Mouse (Mus musculus): ENCODE data around the gene Aloxe3.

The Aloxe3 gene

DNA sequence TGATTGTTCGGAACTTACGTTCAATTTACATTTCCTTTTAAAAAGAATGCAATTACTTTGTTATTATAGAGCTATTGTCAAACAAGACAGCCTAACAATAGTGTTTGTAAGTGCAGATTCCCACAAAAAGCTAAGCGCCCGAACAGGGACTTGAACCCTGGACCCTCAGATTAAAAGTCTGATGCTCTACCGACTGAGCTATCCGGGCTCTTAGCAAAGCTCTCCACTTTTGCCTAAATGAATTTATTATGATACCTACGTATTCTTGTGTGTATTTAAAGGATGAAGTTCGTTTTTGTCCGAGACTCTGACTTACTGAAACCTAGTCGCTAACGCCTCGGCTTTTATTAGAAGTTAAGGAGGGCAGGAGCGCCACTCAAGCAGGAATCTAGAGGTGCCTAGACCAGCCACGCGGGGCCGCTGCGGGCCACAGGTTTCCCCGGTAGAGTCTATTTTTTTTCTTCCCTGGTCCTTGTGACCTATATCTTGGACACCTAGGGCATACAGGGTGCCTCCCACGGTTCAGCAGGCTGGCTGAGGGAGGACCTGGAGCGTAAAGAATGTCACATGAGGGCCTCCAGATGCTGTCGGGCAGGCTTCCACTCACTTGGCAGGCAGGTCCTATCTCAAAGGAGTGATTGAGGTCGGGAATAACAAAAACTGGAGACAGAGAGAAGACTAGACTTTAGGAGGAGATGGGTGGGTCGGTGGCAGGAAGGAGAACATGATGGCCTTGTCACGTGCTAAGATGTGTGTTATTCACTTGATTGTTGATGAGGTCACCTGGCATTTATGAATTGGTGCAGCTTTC, 450 bp upstream of the Aloxe3 start:
- DNase-seq = peak; percentile 83

DNA sequence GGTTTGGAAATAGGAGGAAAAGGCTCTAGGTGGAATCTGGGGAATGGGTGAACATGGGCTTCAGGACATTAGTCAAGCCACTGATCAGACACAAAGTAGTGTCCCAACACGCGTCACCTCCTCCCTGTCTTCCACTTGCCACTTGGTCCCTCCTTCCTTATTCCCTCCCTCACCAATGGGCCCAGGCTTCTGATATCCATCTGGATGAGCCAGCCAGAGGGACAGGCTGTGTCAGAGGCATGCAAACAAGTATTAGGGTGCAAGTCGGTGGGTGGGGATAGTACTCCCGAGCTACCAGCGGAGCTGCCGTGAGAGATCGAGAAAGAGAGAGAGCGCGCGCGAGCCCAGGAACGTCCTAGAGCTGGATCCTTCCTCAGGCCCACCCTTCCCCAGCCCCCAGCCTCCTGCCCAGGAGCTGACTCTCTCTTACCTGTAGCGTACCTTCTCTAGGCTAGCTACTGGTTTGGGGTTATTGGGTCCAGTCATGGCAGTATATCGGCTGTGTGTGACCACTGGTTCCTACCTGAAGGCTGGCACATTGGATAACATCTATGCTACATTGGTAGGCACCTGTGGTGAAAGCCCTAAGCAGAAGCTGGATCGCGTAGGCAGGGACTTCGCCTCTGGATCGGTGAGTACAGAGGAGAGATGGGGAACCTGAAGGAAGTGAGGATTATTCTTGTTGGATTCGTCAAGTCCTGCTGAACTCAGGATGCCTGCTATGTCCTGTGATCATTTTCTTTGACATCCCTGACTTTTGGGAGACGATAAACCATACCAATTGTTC, 416 bp downstream of the Aloxe3 start:
- DNase-seq = peak; percentile 53

DNA sequence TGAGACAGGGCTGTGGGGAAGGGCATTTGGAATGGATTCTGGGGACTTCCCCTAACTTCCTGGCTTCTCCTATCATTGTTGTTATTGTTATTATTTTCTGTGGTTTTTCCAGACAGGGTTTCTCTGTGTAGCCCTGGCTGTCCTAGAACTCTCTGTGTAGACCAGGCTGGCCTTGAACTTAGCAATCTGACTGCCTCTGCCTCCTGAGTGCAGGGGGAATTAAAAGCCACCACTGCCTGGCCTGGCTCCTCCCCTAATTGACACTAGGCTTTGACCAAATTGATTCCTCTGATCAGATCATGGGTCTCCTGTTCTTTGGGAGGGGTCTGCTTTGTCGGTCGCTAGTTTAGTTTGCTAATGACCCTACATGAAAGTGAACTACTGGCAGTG, 1.0 kb downstream of the Aloxe3 start:
- no peak for DNase-seq

DNA sequence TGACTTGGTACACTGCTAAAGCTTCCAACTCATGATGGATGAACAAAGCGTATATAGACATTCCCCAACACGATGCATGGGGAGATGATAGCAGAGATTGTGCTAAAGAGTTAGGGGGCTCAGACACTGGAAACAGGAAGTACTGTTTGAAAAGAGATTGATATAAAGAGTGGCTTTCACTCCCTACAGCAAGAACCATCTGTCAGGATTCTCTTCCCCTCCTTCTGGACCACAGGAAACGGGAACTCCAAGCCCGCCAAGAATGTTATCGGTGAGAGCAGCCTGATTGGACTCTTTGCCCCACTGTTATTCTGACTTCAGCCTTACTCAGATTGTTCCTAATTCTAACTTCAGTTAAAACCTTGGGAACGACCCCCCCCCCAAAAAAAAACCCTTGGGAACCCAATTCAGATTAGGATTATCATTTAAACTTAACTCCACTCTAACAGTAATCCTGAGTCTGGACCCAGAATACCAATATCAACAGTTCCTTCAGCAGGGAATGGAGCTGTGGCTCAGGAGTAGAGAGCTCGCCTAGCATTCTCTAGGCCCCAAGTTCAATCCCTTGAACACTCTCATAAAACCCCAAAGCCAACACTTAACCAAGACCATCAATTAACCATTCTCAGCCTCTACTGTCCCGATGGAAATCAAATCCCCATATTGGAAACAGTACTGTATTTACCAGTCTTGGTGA, 2.9 kb downstream of the Aloxe3 start:
- no peak for DNase-seq

DNA sequence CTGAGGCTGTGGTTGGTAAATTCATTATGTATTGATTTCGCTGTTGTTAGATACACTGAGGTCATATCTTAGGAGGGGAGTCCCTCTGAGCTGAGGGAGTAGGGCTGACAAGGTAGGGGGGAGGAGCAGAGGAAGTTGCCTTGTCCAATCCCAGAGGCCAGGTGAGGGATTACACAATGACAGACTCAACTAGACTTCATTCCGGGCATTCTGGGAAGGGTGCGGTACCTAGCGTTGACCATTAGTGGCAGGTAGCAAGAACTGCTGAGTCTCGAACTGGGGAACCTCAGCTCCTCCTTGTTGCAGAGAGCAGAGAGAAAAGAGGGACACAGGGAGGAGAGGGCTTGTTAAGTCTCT, 7.8 kb downstream of the Aloxe3 start:
- no peak for DNase-seq

DNA sequence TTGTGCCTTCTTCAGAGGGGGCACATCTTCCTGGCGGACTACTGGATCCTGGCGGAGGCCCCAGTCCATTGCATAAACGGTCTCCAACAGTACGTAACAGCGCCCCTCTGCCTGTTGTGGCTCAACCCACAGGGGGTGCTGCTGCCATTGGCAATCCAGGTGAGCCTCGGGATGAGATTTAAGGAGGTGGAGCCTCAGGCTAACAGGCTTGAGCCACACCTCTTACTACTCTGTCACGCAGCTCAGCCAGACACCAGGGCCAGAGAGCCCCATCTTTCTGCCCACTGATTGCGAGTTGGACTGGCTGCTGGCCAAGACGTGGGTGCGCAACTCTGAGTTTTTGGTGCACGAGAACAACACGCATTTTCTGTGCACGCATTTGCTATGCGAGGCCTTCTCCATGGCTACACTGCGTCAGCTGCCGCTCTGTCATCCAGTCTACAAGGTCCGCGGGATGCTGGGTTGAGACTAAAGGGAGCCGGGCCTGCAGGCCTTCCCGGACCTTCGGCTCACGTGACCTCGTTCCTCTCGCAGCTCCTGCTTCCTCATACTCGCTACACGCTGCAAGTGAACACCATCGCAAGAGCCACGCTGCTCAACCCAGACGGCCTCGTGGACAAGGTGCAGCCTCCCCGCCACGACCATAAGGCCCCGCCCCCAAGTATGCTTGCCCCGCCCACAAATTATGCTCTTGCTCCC, 8.4 kb downstream of the Aloxe3 start:
- DNase-seq = peak; percentile 72

DNA sequence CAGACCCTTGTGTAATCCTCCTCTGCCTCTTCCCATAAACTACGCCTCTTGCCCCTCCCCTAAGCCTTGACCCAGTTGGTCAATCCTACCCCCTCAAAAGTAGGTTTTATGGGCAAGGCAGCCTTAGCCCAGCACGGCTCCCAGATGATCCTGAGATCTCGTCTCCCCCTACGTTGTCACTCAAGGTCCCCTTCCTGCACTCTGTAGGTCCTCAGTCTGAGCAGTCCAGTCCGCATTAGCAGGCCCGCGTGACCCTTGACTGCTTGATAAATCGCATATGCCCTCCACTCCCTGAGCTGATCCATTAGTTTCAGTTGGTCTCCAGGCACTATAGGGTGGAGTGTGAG, 8.9 kb downstream of the Aloxe3 start:
- DNase-seq = no peak

DNA sequence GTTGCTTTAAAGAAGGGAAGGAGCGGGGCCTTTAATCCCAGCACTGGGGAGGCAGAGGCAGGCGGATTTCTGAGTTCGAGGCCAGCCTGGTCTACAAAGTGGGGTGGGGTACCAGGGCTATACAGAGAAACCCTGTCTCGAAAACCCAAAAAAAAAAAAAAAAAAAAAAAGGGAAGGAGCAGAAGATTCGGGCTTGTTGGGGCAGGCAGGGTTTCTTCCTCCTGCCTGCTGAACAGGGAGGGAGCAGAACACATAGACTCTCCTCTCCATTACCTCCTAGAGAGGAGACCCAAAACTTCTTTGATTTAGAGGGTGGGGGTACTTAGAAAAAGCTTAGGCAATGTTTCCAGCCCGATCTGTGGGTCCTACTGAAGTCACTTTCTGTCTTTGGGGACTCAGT, 9.7 kb downstream of the Aloxe3 start:
- DNase-seq = no peak

DNA sequence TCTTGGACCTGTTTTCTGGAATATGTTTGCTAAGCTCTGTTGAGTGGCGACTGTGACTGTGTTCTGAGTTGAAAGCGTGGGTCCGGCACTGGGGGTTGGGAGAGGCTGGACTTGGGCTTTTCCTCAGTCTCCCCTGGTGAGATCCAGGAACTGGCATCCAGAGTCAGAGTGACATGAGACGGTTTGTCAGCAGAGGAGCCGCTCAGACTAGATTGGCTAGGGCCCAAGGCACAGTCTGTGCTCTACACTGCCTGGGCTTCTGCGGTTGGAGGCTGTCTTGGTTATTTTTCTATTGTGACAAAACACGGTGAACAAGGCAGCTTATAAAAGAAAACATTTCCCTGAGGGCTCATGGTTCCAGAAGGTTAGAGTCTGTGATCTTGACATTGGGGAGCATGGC, 21.9 kb downstream of the Aloxe3 start:
- DNase-seq = no peak

DNA sequence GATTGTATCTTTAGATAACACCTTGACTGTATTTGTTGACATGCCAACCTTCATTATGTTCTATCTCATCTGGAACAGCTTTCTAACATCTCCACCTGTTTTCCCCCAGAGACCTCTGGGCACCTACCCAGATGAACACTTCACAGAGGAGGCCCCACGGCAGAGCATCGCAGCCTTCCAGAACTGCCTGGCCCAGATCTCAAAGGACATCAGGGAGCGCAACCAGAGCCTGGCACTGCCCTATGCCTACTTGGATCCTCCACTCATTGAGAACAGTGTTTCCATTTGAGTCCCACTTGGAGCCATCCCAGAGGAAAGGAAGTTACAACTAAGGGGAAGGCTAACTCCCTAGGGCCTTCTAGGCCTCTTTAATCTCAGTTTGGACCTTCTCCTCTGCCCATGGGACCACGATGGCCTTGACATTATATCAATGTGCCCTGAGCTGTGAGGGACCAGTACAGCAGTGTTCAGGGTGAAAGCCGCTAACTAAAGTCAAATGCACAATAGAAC, 22.8 kb downstream of the Aloxe3 start:
- no peak for DNase-seq

DNA sequence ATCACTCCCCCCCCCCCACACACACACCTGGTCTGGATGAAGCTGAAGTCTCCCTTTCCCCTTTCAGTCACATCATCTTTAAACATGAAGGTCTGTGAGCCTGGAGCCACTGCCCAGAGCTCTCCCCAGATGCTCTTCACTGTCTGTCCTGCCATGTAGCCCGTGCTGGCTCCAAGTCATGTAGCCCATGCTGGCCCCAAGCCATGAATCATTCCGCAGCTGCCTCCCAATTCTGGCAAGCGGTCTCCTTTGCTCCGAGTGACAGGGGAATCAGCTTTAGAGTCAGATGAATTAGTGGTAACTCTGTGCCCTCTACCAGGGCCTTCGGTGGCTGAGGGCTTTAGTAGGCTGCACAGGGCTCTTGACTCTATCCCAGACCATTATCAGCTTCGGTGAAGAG, 24.0 kb downstream of the Aloxe3 start:
- no peak for DNase-seq

DNA sequence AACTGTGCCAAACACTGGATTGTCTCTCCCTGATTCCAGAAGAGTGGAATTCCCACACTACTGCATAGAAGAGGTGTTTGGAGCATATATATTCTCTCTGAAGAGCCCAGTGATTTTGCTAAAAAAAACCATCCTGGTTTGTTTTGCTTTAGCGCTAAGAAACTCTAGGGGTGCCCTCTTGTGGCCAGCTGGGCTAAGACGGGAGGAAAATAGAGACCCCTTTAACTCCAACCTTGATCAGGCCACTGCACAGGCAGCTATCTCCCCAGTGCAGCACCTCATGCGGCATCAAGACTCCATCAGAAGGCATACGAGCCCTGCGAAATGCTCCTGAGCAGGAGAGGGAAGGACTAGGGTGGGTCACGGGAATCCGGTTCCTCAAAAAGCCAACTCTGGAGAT, 24.7 kb downstream of the Aloxe3 start:
- peak; percentile 90 for DNase-seq

DNA sequence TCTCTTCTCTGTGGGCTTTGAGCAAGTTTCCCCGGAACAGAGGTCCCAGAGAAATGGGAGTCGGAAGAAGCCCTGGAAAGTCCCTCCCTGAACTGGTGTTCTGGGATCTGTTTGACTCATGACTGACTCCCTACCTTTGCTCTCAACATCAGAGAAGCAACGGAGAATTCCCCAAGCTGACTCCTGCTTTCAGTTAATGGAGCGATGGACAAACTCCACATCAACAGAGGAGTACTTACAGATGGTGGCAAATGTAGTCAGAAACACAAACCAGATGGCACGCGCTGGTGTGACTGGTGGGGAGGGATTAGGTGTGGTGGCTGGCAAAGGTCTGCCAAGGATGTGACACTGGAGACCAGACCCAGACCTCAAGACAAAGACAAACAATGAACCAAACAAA, 25.3 kb downstream of the Aloxe3 start:
- DNase-seq = no peak

DNA sequence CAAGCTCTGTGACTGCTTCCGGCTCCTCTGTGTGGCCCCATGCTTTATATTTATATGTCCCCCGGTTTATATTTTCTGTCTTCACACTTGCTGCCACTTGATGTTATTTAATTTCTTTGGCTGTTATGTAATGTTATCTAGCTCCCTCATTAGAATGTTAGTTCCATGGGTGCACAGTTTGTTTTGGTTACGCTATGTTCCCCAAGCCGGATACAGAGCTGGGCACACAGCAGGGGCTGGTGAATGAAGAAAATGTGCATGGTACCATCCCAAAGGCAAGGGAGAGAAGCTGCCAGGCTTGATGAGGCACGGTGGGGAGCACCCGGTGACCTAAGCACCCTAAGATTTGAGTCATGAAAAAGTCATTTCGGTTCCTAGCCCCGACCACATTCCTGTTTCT, 28.1 kb downstream of the Aloxe3 start:
- DNase-seq = no peak

DNA sequence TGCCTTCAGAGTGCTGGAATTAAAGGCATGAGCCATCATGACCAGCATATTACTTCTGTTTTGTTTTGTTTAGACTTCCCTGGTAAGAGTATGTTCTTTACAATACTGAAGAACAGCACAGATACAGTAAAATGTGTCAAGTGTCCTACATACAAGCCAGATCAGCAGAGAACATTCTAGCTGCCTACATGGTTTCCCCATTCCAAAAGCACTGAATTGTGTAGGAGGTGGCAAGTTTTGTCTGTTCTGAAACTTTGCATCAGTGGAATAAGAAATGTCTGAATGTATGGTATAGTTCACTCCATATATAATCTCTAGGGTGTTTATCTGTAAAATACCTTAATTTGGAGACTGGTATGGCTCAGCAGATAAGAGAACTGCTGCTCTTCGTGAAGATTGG, 29.7 kb downstream of the Aloxe3 start:
- DNase-seq = no peak

DNA sequence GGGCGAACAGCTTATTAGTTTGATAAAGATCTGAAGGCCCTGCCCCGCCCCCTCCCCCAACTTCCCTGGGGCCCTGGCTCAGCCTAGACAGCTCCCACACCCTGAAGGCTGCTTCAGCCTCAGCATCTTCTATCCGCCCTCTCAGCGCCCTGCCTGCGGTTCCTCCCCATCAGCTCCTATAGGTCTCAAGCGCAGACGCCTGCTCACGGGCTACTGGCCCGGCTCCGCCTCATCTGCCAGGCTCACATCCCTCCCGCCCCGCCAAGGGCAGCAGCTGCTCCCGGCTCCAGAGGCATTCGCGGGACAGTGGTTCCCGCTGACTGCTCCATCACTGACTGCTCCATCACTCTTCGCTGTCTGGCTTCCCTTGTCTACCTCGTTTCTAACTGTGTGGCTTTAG, 31.1 kb downstream of the Aloxe3 start, which contains the start of gene Alox12b:
Gene Alox12b, plus strand, starts transcription at position 190 of the 400 bp plus-strand sequence.
- peak; percentile 25 for DNase-seq

DNA sequence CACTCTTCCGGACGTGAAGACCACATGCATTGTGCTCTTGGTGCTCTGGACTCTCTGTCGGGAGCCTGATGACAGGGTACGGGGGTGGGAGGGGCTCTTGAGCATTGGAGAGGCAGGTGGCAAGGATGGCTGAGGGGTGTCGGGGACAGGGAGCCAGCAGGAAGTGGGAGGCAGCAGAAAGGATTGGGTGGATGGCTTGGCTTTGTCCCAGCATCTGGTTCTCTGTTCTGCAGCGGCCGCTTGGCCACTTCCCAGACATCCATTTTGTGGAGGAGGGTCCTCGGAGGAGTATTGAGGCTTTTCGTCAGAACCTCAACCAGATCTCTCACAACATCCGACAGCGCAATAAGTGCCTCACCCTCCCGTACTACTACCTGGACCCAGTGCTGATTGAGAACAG, 43.6 kb downstream of the Aloxe3 start:
- no peak for DNase-seq

DNA sequence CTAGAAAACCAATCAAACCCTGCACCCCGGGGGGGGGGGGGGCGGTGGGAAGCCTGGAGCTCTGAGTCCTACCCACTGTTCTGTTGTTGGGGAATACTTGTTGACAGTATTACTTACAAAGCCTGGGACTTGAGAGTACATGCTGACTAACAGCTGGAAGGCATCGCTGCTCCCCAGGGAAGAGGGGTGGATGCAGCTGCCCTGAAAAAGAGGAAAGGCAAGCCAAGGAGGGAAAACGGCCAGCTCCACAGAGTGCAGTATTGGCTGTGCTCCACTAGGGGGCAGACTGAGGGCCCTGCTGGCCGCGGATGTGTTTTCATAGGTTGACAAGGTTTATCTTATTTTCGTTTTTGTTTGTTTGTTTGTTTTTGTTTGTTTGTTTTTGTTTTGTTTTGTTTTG, 45.9 kb downstream of the Aloxe3 start:
- peak; percentile 66 for DNase-seq

DNA sequence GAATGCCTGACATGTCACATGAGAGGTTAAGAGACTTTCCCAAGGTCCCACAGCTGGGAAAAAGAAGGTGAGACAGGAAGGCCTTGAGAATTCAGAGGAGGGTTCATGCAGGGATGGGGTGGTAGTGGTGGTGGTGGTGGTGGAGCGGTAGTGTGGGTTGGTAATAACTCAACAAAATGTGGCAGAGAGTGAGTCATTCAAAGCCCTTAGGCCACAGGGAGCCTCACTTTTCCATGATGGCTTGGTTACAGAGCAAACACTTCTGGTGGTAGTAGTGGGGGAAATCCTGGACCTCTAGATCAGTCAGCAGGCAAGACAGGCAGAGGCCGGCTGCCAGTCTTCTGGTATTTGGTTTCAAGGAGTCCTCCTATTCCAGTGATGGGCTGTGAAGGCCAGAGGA, 46.9 kb downstream of the Aloxe3 start:
- no peak for DNase-seq

DNA sequence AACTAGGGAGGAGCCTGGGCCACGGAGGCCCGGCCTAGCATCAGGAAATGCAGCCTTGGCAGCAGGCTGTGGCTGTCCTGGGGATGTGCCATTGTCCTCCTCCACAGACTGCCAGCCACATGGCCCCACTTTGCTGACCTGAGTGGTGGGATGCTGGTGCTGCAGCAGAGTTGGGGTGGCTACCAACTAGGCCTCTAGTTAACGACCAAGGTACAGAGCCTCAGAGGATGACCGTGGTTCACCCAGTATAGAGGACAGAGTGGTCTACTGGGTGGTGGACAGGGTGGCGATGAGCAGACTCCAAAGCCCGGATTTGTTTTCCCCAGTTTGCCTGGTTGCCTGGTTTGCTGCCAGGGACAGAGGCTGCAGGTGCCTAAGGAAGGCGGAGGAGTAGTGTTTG, 49.0 kb downstream of the Aloxe3 start:
- DNase-seq = no peak

DNA sequence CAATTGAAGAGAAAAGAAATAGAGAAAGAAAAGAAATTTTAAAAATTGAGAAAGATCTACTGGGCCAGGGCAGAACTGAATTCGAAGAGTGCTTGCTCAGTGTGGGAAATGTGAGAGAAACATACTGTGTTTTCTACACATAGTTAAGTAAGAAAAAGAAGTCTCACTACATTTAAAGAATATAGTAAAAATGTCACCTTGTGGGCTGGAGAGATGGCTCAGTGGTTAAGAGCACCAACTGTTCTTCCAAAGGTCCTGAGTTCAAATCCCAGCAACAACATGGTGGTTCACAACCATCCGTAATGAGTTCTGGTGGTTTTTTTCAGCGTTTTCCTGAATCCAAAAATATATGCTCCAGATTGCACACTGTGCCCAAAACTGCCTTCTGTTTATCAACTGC, 52.8 kb downstream of the Aloxe3 start:
- no peak for DNase-seq

DNA sequence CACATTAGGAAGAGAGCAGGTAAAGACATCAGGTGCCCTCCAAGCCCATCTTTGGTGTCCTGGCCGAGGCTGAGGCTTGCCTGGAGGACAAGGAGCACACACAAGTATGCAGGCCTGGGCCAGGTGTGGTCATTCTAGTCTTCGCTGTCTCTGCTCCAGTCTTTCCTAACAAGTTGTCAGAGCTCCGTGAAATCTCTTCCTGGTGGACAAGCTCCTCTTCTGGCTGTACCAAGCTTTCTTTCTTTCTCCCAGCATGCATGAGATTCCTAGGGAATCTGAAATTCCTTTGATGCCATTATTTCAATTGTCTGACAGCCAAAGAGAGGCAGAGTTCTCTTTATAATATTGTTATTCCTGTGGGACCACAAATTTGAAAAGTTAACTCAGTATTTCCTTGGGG, 53.8 kb downstream of the Aloxe3 start:
- no peak for DNase-seq

DNA sequence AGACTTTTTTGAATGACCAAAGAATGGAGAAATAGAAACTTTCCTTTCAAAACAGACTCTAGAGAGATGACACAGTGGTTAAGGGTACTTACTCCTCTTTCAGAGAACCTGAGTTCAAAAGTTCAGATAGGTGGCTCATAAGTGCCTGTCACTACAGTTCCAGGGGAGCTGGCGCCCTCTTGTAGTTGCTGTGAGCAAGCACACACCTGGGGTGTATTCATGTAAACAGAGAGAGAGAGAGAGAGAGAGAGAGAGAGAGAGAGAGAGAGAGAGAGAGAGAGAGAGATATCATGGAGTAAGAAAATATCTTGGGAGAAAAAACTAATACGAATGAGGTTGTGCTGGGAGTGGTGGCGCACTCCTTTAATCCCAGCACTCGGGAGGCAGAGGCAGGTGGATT, 54.4 kb downstream of the Aloxe3 start:
- peak; percentile 43 for DNase-seq
